Mouse (Mus musculus) liver, postnatal 0 days (tissue): ENCODE measurements at regions not wholly inside any gene's neighbourhood (a gene's known extent, or its start where the extent isn't known, plus 50 kb on each side); places are given as distances from the start of the nearest gene placed in this dataset.

ENCODE experiments used
- CTCF ChIP-seq: sonication (generic); IDR thresholded peaks from 2 replicates; pipeline ENCODE4 v1.5.1; 2016; ENCODE audit warnings: antibody characterized with exemption, low read depth
- EP300 ChIP-seq: IDR thresholded peaks from 2 replicates; pipeline ENCODE4 v1.6.1; 2016; ENCODE audit warnings: antibody characterized with exemption, low read depth, mild to moderate bottlenecking

GRCm38 (mm10) chr8:42144685-42145084, 727.8 kb upstream of the Frg1 start:
- TF ChIP-seq CTCF, result no peak
- TF ChIP-seq EP300, result no peak
